Mouse (Mus musculus) common myeloid progenitor, adult 5-6 weeks (primary cell): Measurements from ENCODE around the gene Gm5072. TPM values are rescaled to one million over a fixed set of nuclear protein-coding genes. Genes with fewer than 3 reads are reported as not detected.
"Not testable (repeated sequence)": the region's sequence is repeated elsewhere in the genome, so short reads cannot be mapped to it uniquely, and the experiment has no call there.

ENCODE experiments used
- ATAC-seq: replicated peaks from 2 replicates; pipeline ENCODE4 v1.8.0; 2016; ENCODE audit warnings: low read depth, mild to moderate bottlenecking, moderate TSS enrichment, inconsistent platforms; ENCODE audit not compliant: poor library complexity, severe bottlenecking
- total RNA-seq: library from RNA; stranded (forward); fragments of 200-1000, 187-1606 nt; gene quantifications from 2 replicates; pipeline ENCODE4 v1.2.3, GENCODE M21; 2017

The Gm5072 gene
- total RNA-seq, result 0.34 TPM in 1 of 2 replicates, not detected in the other

GRCm38 (mm10) chrX:91392200-91392599 is at the start of gene Gm5072:
Gene Gm5072, plus strand, starts transcription at chrX:91392500.
- not testable (repeated sequence) for ATAC-seq

Other genes starting within 250 kb of the Gm5072 start
- gene Mageb2, start 60.8 kb upstream of the Gm5072 start, total RNA-seq, result not detected in 2 replicates
- gene Gm8914, start 87.6 kb downstream of the Gm5072 start, total RNA-seq, result 0.34 TPM in 1 of 2 replicates, not detected in the other
- gene 1700084M14Rik, start 183.4 kb downstream of the Gm5072 start, total RNA-seq, result not detected in 2 replicates
- not detected in 2 replicates for gene Gm14781, start 239.7 kb downstream of the Gm5072 start, total RNA-seq